Mouse (Mus musculus): Measurements from ENCODE around the gene Cdk6. TPM values are rescaled to one million over a fixed set of nuclear protein-coding genes. Genes with fewer than 3 reads are reported as not detected.

Gene Cdk6
- polyA plus RNA-seq, 1 experiment from 2014 or later = 18.0 TPM

Other genes with a start within 250 kb of the Cdk6 start
- 36.4 and 39.4 TPM in 2 replicates for gene Fam133b, start 202.3 kb downstream of the Cdk6 start, polyA plus RNA-seq (2016; fragmentation: Nextera tagmentation; extraction: Ambion mirVana)
- gene 1700109H08Rik, start 230.1 kb downstream of the Cdk6 start, polyA plus RNA-seq (2016; fragmentation: Nextera tagmentation; extraction: Ambion mirVana) = 4.3 and 4.9 TPM in 2 replicates